Mouse (Mus musculus) olfactory bulb, adult 2 months (tissue): Measurements from ENCODE around the gene Ptprg. TPM values are rescaled to one million over a fixed set of nuclear protein-coding genes. Genes with fewer than 3 reads are reported as not detected.

Experiments used
- H3K27ac ChIP-seq: fragments of 200-500 bp; 2 replicates; pipeline ENCODE4 v1.5.1; 2012; ENCODE audit warnings: low read depth, low read length; ENCODE audit not compliant: insufficient read depth
- H3K4me1 ChIP-seq: fragments of 200-500 bp; 2 replicates; pipeline ENCODE4 v1.6.1; 2012; ENCODE audit warnings: low read length; ENCODE audit not compliant: control insufficient read depth, insufficient read depth
- H3K4me3 ChIP-seq: fragments of 200-500 bp; 2 replicates; pipeline ENCODE4 v1.5.1; 2012; ENCODE audit warnings: mild to moderate bottlenecking, low read depth, low read length, moderate library complexity; ENCODE audit not compliant: insufficient read depth
- CTCF ChIP-seq: fragments of 200-500 bp; IDR thresholded peaks from 2 replicates; pipeline ENCODE4 v1.5.1; 2012; ENCODE audit warnings: low read depth, mild to moderate bottlenecking, low read length, moderate library complexity; ENCODE audit not compliant: insufficient read depth
- POLR2A ChIP-seq: fragments of 200-500 bp; IDR thresholded peaks from 2 replicates; pipeline ENCODE4 v1.6.1; 2012; ENCODE audit warnings: mild to moderate bottlenecking, low read depth, low read length, moderate library complexity; ENCODE audit not compliant: insufficient read depth
- WGBS: fragments of 180-500 bp; shearing (Covaris S2); methylation state at CpG from one replicate; pipeline ENCODE4 v1.1.7; 2018; 5-methylcytosine and 5-hydroxymethylcytosine counted together
- polyA plus RNA-seq: library from polyadenylated mRNA; stranded (reverse); fragments of >200 nt; gene quantifications from 2 replicates; pipeline ENCODE4 v1.2.4, GENCODE M21; 2012; ENCODE audit warnings: low replicate concordance; ENCODE audit not compliant: missing spikeins, insufficient read depth, insufficient read length

Ptprg gene
- polyA plus RNA-seq, 1 experiment, result not detected

DNA sequence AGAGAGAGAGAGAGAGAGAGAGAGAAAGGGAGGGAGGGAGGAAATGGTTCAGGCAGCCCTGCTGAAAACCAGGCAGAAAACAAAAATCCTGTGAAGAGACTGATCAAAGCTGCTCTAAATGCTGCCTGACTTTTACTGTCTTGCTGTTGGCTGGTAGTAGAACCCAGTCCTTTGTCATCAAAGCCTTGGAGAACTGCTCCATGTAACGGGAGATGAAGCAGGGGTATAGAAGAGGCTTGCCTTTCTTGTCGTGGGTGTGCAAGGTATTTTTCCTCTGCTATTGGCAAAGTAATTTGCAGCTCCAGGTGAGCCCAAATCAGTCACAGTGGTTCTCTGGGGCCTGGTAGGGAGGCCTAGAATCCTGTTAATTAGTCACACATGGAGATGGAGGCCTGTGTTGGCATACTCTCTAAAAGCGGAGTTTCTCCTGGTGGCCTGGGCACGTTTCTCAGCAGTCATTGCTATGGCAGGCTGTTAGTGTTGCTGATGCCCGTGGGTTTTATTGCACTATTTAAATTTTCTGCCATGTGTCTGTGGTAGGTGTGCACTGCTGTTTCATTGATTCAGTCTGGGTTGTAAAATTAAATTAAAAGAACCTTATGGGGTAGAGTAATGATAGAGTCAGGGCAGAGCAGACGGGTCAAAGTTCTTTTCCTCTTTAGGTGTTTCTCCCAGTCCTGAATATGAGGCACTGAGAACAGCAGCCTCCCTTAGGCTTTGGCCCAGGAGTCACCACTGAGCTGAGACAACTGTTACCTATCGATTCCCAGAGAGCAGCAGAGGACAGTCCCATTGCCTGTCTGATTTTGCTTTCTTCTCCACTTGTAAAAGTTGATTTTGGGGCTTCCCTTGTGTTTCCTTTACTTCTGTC, 269.7 kb downstream of the Ptprg start:
- Histone ChIP-seq H3K4me1 (peaks cover 8% of the 10 kb centered on the region), H3K27ac (no peak overlapping the region), H3K4me3 (no peak overlapping the region)
- 80% methylated on average over 7 of the region's 7 CpGs for WGBS
- TF ChIP-seq POLR2A (no peak), CTCF (no peak)

DNA sequence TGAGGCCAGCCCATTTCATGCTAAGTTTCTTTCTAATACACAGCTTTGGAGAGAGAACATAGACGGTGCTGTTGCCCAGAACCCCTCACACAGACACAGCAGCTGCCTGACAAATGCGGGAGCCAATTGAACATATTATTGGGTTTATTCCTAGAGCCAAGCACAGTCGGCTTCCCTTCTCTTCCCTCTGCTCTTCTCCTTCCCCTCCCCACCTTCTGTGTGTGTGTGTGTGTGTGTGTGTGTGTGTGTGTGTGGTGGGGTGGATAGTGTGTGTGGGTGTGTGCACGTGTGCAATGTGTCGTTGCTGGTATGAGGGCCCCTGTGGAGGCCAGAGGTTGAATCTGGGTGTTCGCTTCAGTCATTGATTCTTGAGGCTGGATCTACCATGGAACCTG, 270.4 kb downstream of the Ptprg start:
- Histone ChIP-seq H3K27ac (no peak overlapping the region), H3K4me3 (no peak overlapping the region), H3K4me1 (peaks cover 10% of the 10 kb centered on the region)
- no peak for TF ChIP-seq POLR2A
- TF ChIP-seq CTCF, result no peak
- 60% methylated on average over 6 of the region's 6 CpGs for WGBS

DNA sequence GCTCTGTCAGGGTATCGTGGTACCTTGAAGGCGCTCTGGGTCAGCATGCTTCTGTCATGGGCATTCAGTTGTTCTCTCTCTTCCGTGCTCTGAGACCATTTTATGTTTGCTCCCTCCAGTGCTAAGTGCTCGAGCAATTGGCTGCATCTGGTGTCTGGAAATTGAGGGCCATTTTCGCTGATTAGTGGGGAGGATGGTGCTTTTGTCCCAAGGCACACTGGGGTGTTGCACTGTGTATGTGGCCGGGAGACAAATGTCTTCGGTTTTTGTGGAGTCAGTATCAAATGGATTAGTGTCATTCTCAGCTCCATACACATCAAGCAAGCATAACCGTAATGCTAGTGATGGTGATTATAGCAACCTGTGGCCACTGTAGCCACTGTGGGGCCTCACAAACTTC, 271.6 kb downstream of the Ptprg start:
- Histone ChIP-seq H3K4me3 (no peak overlapping the region), H3K27ac (no peak overlapping the region), H3K4me1 (peaks cover 10% of the 10 kb centered on the region)
- 80% methylated on average over 8 of the region's 8 CpGs for WGBS
- TF ChIP-seq CTCF (no peak), POLR2A (no peak)

DNA sequence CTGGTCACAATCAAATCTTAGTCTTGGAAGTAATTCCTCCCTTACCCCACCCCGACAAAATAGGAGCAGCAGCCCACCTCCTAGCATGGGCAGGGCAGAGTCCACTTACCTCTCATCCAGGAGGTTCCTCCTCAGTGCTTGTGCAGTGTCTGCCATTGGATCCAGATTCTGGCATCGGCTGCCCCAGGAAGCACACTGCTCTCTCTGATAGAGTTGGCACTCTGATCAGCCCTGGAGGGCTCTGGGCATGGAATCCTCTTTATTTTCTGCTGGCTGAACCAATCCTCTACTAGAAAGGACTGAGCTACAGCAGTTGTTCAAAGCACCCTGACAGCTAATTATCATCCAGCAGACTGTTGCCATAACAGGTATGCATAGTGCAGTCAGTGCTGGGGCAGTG, 272.2 kb downstream of the Ptprg start:
- no peak overlapping the region for H3K27ac ChIP-seq
- TF ChIP-seq POLR2A, result no peak
- TF ChIP-seq CTCF, result no peak
- no peak overlapping the region for H3K4me3 ChIP-seq
- WGBS, result 79% methylated on average over 2 of the region's 2 CpGs
- H3K4me1 ChIP-seq, result peaks cover 10% of the 10 kb centered on the region

DNA sequence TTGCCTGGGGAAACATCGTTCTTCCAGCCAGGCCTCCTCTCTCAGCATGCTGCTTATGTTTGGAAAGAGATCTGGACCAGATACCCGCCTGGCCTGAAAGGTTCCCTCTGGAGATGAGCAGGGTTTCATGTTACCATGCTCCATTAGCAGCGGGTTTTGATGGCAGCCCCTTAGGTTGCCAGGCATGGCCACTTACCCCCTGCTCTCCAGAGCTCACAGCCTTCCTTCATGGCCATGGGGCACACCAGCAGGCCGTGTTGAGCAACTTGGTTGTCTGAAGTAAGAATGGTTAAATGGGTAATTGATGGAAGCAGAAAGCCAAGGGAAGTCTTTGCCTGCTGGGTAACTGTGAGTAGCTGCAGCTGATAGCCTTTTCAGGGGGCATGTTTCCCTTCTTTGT, 274.8 kb downstream of the Ptprg start:
- WGBS, result 76% methylated on average over 4 of the region's 4 CpGs
- H3K27ac ChIP-seq, result no peak overlapping the region
- no peak overlapping the region for H3K4me3 ChIP-seq
- H3K4me1 ChIP-seq, result peaks cover 10% of the 10 kb centered on the region
- TF ChIP-seq POLR2A (no peak), CTCF (no peak)

DNA sequence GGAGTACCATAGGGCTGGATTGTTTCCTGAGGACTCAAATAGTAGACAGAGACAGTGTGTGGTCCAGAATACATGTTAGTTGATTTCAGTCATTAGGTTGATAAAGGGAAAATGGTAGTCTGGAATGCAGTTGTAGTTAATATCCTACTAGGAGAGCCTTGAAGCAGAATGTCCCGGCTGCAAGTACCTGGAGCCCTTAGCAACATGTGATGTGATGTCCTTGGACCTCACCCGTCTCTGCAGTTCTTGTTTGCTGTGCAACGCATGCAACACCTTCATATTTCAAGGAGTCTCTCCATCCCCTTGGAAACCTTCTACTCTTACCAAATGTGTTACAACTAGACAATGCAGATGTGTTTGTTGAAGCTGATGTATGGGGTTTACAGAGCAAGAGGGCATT, 280.3 kb downstream of the Ptprg start:
- no peaks in the 10 kb centered on the region for H3K4me1 ChIP-seq
- WGBS, result 96% methylated on average over 3 of the region's 3 CpGs
- no peak for TF ChIP-seq POLR2A
- TF ChIP-seq CTCF, result no peak
- no peak overlapping the region for H3K4me3 ChIP-seq
- no peak overlapping the region for H3K27ac ChIP-seq

DNA sequence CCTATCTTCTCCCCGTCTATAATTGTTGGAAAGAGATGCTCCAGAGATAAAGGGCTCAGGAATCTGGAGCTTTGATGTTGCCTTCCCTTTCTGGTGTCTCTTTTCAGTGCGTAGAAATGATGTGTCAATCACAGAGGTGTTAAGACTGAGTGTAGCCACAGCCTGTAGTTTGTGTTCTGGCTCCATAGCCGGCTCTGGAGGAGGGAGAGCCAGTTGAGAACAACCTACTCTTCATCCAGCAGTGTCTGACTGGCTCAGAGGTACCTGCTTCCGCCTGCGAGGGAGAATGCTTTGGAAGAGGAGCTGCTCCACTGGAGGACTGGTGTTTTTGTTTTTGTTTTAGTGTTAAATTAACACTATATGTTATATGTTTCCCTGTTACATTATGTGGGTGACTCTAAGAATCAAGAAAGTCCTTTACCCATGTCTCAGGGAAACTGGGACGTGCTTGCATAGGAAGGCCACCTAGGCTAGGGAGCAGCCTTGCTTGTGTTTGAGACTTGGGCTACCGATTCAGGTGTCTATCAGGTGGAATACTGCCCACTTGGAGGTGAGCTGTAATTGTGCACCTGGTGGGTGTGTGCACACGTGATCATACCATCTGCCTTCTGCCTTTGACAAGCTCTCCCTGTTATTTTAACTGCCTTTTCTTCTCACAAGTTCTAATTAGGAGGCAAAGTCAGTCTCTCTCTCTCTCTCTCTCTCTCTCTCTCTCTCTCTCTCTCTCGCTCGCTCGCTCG, 282.5 kb downstream of the Ptprg start:
- no peak for TF ChIP-seq CTCF
- TF ChIP-seq POLR2A, result no peak
- H3K4me3 ChIP-seq, result no peak overlapping the region
- WGBS, result 82% methylated on average over 12 of the region's 12 CpGs
- no peaks in the 10 kb centered on the region for H3K4me1 ChIP-seq
- no peak overlapping the region for H3K27ac ChIP-seq

DNA sequence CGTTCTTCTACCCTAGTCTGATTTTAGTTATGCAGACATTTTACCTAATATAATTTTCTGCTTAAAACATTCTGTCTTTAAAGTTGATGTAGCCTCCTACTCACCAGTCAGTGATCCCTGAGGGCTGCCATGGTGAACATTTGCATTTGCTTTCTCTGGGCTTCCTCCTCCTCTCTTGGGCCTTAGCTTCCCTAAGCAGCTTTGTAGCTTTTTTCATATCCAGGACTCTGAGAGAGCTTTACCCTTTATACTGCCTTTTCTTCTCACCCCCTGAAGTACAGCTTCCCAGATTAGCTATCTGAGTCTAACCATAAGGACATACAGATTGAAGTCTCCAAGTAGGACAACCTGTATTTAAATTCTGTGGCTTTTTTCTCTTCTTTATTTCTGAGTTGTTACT, 284.4 kb downstream of the Ptprg start:
- no peak overlapping the region for H3K27ac ChIP-seq
- H3K4me1 ChIP-seq, result no peaks in the 10 kb centered on the region
- no peak overlapping the region for H3K4me3 ChIP-seq
- TF ChIP-seq CTCF (no peak), POLR2A (no peak)
- 91% methylated on average over 1 of the region's 1 CpGs for WGBS

DNA sequence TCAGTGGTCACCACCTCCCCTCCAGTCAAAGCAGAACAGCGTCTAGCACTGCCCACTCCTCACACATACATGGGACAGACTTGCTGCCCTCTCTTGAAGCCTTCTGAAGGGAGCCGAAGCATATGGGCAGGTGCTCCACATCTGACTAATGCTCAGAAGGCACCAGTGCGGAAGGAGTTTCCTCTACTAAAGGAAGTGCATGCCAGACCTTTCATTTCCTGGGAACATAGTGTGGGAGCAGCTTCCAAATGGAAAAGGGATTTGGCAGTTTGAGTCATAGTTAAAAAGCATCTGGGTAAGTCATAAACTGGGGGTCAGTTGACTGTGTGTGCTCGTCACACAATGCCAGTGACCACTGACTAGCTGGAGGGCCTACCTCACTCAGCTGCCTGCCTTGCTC, 288.3 kb downstream of the Ptprg start:
- Histone ChIP-seq H3K4me3 (no peak overlapping the region), H3K4me1 (no peaks in the 10 kb centered on the region), H3K27ac (no peak overlapping the region)
- TF ChIP-seq CTCF, result no peak
- TF ChIP-seq POLR2A, result no peak
- 80% methylated on average over 4 of the region's 4 CpGs for WGBS
